Mouse (Mus musculus): ENCODE measurements around the gene 2310039H08Rik. TPM values are rescaled to one million over a fixed set of nuclear protein-coding genes. Genes with fewer than 3 reads are reported as not detected.

2310039H08Rik gene
- 53.4 and 54.0 TPM in 2 replicates for polyA plus RNA-seq (2015; fragmentation: Nextera tagmentation; extraction: Ambion mirVana)

- Histone ChIP-seq H3K27ac (peak within 1 kb of the TSS; percentile 77), H3K4me1 (replicated peaks) (peaks cover 23% of the 10 kb centered on the region), H3K9ac (replicated peaks) (peak within 1 kb of the TSS; percentile 88), H3K36me3 (peaks cover 37% of the 10 kb centered on the region), H3K27me3 (no peaks in the 10 kb centered on the region), H3K4me2 (replicated peaks) (peak within 1 kb of the TSS; percentile 96), H3K4me3 (replicated peaks) (peak within 1 kb of the TSS; percentile 90), H3K9me3 (no peaks in the 10 kb centered on the region)
- WGBS, result under 1% methylated on average over 50 of the region's 50 CpGs
- peak; percentile 95 for ATAC-seq
Observed at GRCm38 (mm10) chr17:46772404-46773277, at the start of gene 2310039H08Rik. TSS of gene 2310039H08Rik (plus strand) at chr17:46772635.

GRCm38 (mm10) chr17:46724477-46725084, 47.9 kb upstream of the 2310039H08Rik start:
- H3K9me3 ChIP-seq, result no peaks in the 10 kb centered on the region
- no peak overlapping the region for H3K4me2 ChIP-seq (replicated peaks)
- no peak overlapping the region for H3K4me3 ChIP-seq (replicated peaks)
- no peak overlapping the region for H3K27ac ChIP-seq
- H3K27me3 ChIP-seq, result peaks cover 13% of the 10 kb centered on the region
- no peak for ATAC-seq
- H3K4me1 ChIP-seq (replicated peaks), result 0 out of 2 replicates have a peak, but pooled peaks cover 4% of the 10 kb centered on the region
- peaks cover 52% of the 10 kb centered on the region for H3K36me3 ChIP-seq
- H3K9ac ChIP-seq (replicated peaks), result no peak overlapping the region
- 86% methylated on average over 17 of the region's 20 CpGs for WGBS

- H3K9me3 ChIP-seq, result no peaks in the 10 kb centered on the region
- H3K4me1 ChIP-seq (replicated peaks), result 0 out of 2 replicates have a peak, but pooled peaks cover 4% of the 10 kb centered on the region
- H3K27me3 ChIP-seq, result peaks cover 15% of the 10 kb centered on the region
- no peak overlapping the region for H3K27ac ChIP-seq
- H3K4me2 ChIP-seq (replicated peaks), result no peak overlapping the region
- H3K4me3 ChIP-seq (replicated peaks), result no peak overlapping the region
- no peak for ATAC-seq
- no peak overlapping the region for H3K9ac ChIP-seq (replicated peaks)
- WGBS, result 48% methylated on average over 9 of the region's 9 CpGs
- H3K36me3 ChIP-seq, result peaks cover 51% of the 10 kb centered on the region
Observed at GRCm38 (mm10) chr17:46725273-46725672, 47.2 kb upstream of the 2310039H08Rik start.

- Histone ChIP-seq H3K27me3 (peaks cover 15% of the 10 kb centered on the region), H3K27ac (no peak overlapping the region), H3K4me3 (replicated peaks) (no peak overlapping the region), H3K9ac (replicated peaks) (0 out of 2 replicates have a peak overlapping the region, but pooled peaks have one; percentile 1), H3K36me3 (peaks cover 44% of the 10 kb centered on the region), H3K9me3 (no peaks in the 10 kb centered on the region), H3K4me1 (replicated peaks) (0 out of 2 replicates have a peak, but pooled peaks cover 4% of the 10 kb centered on the region), H3K4me2 (replicated peaks) (no peak overlapping the region)
- 93% methylated on average over 26 of the region's 26 CpGs for WGBS
- no peak for ATAC-seq
Observed at GRCm38 (mm10) chr17:46725731-46726645, 46.4 kb upstream of the 2310039H08Rik start.

- Histone ChIP-seq H3K27ac (no peak overlapping the region), H3K9me3 (no peaks in the 10 kb centered on the region)
Observed at GRCm38 (mm10) chr17:46727271-46727670, 45.2 kb upstream of the 2310039H08Rik start.

GRCm38 (mm10) chr17:46728021-46728420, 44.4 kb upstream of the 2310039H08Rik start:
- no peak overlapping the region for H3K4me3 ChIP-seq (replicated peaks)
- peaks cover 26% of the 10 kb centered on the region for H3K36me3 ChIP-seq
- 0 out of 2 replicates have a peak, but pooled peaks cover 4% of the 10 kb centered on the region for H3K4me1 ChIP-seq (replicated peaks)
- H3K9ac ChIP-seq (replicated peaks), result no peak overlapping the region
- no peak for ATAC-seq
- no peak overlapping the region for H3K4me2 ChIP-seq (replicated peaks)
- no peaks in the 10 kb centered on the region for H3K9me3 ChIP-seq
- peaks cover 15% of the 10 kb centered on the region for H3K27me3 ChIP-seq
- 38% methylated on average over 6 of the region's 6 CpGs for WGBS
- no peak overlapping the region for H3K27ac ChIP-seq

More at GRCm38 (mm10) chr17:46727271-46727670, 45.2 kb upstream of the 2310039H08Rik start:
- H3K4me1 ChIP-seq (replicated peaks), result 0 out of 2 replicates have a peak, but pooled peaks cover 4% of the 10 kb centered on the region
- H3K4me3 ChIP-seq (replicated peaks), result no peak overlapping the region
- H3K9ac ChIP-seq (replicated peaks), result no peak overlapping the region
- H3K36me3 ChIP-seq, result peaks cover 32% of the 10 kb centered on the region
- WGBS, result 92% methylated on average over 11 of the region's 11 CpGs
- no peak overlapping the region for H3K4me2 ChIP-seq (replicated peaks)
- peaks cover 15% of the 10 kb centered on the region for H3K27me3 ChIP-seq
- ATAC-seq, result no peak

GRCm38 (mm10) chr17:46728496-46728895, 43.9 kb upstream of the 2310039H08Rik start:
- H3K9ac ChIP-seq (replicated peaks), result peak overlapping the region; percentile 53; the same call in 1 of the 2 replicates
- H3K27me3 ChIP-seq, result peaks cover 15% of the 10 kb centered on the region
- H3K36me3 ChIP-seq, result peaks cover 22% of the 10 kb centered on the region
- H3K4me3 ChIP-seq (replicated peaks), result no peak overlapping the region
- H3K27ac ChIP-seq, result no peak overlapping the region
- ATAC-seq, result peak; percentile 13; the same call in 1 of the 2 replicates
- H3K9me3 ChIP-seq, result no peaks in the 10 kb centered on the region
- WGBS, result 54% methylated on average over 11 of the region's 11 CpGs
- H3K4me1 ChIP-seq (replicated peaks), result 0 out of 2 replicates have a peak, but pooled peaks cover 4% of the 10 kb centered on the region
- H3K4me2 ChIP-seq (replicated peaks), result 0 out of 2 replicates have a peak overlapping the region, but pooled peaks have one; percentile 10

- Histone ChIP-seq H3K4me1 (replicated peaks) (0 out of 2 replicates have a peak, but pooled peaks cover 4% of the 10 kb centered on the region), H3K27me3 (peaks cover 15% of the 10 kb centered on the region), H3K27ac (no peak within 1 kb of the TSS), H3K9me3 (no peaks in the 10 kb centered on the region), H3K4me3 (replicated peaks) (no peak within 1 kb of the TSS), H3K36me3 (peaks cover 20% of the 10 kb centered on the region), H3K4me2 (replicated peaks) (0 out of 2 replicates have a peak within 1 kb of the TSS, but pooled peaks have one; percentile 10), H3K9ac (replicated peaks) (peak within 1 kb of the TSS; percentile 53; the same call in 1 of the 2 replicates)
- WGBS, result 15% methylated on average over 24 of the region's 24 CpGs
- peak; percentile 28; the same call in 1 of the 2 replicates for ATAC-seq
Observed at GRCm38 (mm10) chr17:46728904-46729318, 43.5 kb upstream of the 2310039H08Rik start, which contains the start of gene Gnmt. TSS of gene Gnmt (minus strand) at chr17:46729168.

- ATAC-seq, result no peak
- Histone ChIP-seq H3K27me3 (peaks cover 7% of the 10 kb centered on the region), H3K27ac (no peak overlapping the region), H3K4me3 (replicated peaks) (no peak overlapping the region), H3K4me2 (replicated peaks) (no peak overlapping the region), H3K9me3 (0 out of 2 replicates have a peak, but pooled peaks cover 3% of the 10 kb centered on the region), H3K36me3 (peaks cover 41% of the 10 kb centered on the region), H3K9ac (replicated peaks) (no peak overlapping the region), H3K4me1 (replicated peaks) (0 out of 2 replicates have a peak, but pooled peaks cover under 1% of the 10 kb centered on the region)
- 94% methylated on average over 3 of the region's 3 CpGs for WGBS
Observed at GRCm38 (mm10) chr17:46734055-46734454, 38.4 kb upstream of the 2310039H08Rik start.

- Histone ChIP-seq H3K27me3 (no peaks in the 10 kb centered on the region), H3K9ac (replicated peaks) (no peak overlapping the region), H3K4me2 (replicated peaks) (no peak overlapping the region), H3K4me3 (replicated peaks) (no peak overlapping the region), H3K27ac (no peak overlapping the region), H3K4me1 (replicated peaks) (no peaks in the 10 kb centered on the region), H3K9me3 (0 out of 2 replicates have a peak, but pooled peaks cover 3% of the 10 kb centered on the region), H3K36me3 (peaks cover 42% of the 10 kb centered on the region)
- 91% methylated on average over 7 of the region's 7 CpGs for WGBS
- ATAC-seq, result no peak
Observed at GRCm38 (mm10) chr17:46735287-46735686, 37.1 kb upstream of the 2310039H08Rik start.

GRCm38 (mm10) chr17:46736160-46736559, 36.3 kb upstream of the 2310039H08Rik start:
- Histone ChIP-seq H3K9ac (replicated peaks) (no peak overlapping the region), H3K4me3 (replicated peaks) (no peak overlapping the region), H3K36me3 (peaks cover 44% of the 10 kb centered on the region), H3K4me2 (replicated peaks) (no peak overlapping the region), H3K9me3 (0 out of 2 replicates have a peak, but pooled peaks cover 3% of the 10 kb centered on the region), H3K27ac (no peak overlapping the region), H3K4me1 (replicated peaks) (no peaks in the 10 kb centered on the region), H3K27me3 (no peaks in the 10 kb centered on the region)
- 61% methylated on average over 9 of the region's 10 CpGs for WGBS
- ATAC-seq, result no peak
